Mouse (Mus musculus) E14TG2a.4 (cell line): ENCODE data around the gene Ifi207.
"Not testable (repeated sequence)": the region's sequence is repeated elsewhere in the genome, so short reads cannot be mapped to it uniquely, and the experiment has no call there.

ENCODE experiments used
- H3K27me3 ChIP-seq: 2 replicates; pipeline ENCODE4 v1.6.1; 2014; ENCODE audit warnings: low read length, control low read depth; ENCODE audit not compliant: insufficient read depth
- H3K36me3 ChIP-seq: 2 replicates; pipeline ENCODE4 v1.6.1; 2014; ENCODE audit warnings: low read length, control low read depth; ENCODE audit not compliant: insufficient read depth
- H3K4me1 ChIP-seq: replicated peaks from 2 replicates; pipeline ENCODE4 v1.6.1; 2014; ENCODE audit warnings: low read depth, low read length, control low read depth
- H3K4me3 ChIP-seq: replicated peaks from 2 replicates; pipeline ENCODE4 v1.5.1; 2014; ENCODE audit warnings: mild to moderate bottlenecking, low read length
- H3K9me3 ChIP-seq: 2 replicates; pipeline ENCODE4 v1.6.1; 2014; ENCODE audit warnings: low read length, control low read depth
- NANOG ChIP-seq: IDR thresholded peaks from 2 replicates; pipeline ENCODE4 v1.6.1; 2014; ENCODE audit warnings: borderline replicate concordance, low read length, mixed read lengths

Ifi207 gene

DNA sequence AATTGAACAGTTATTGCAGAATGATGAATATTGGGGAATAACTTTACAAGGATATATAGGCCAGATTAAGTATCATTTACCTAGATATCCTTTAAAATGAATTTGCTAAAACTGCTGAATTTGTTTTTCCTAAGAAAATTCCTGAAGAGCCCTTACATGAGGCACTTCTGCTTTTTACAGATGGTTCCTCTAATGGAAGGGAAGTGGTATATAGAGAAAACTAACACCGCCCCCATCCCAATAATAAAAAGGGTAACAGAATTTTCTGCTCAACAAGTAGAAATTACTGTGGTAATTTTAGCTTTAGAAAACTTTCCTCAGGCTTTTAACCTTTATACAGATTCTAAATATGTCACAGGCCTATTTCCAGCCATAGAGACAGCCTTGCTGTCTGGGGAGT, 47.3 kb downstream of the Ifi207 start:
- H3K4me1 ChIP-seq = no peaks in the 10 kb centered on the region
- TF ChIP-seq NANOG = no peak
- peaks cover 45% of the 10 kb centered on the region for H3K9me3 ChIP-seq
- no peak overlapping the region for H3K4me3 ChIP-seq
- no peaks in the 10 kb centered on the region for H3K27me3 ChIP-seq
- no peaks in the 10 kb centered on the region for H3K36me3 ChIP-seq

DNA sequence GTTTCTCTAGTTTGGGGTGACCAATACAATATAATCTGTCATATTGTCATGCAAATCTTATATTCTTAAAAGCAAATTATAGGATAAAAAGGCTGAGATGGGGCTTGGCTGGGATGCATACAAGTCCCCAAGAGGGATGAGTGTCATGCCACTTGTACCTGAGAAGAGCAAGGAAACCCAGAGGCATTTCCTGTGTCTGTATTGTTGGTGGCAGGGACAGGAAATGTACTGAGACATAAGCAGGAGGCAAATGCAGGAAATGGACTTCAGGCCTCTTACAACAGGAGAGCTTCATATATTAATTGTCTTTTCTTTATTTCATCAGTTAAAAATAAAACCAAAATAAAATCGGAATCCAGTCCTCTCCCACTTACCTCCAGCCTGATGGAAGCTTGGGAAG, 62.9 kb downstream of the Ifi207 start:
- H3K4me1 ChIP-seq, H3K4me3 ChIP-seq, H3K27me3 ChIP-seq, H3K36me3 ChIP-seq: not testable (repeated sequence)
- H3K9me3 ChIP-seq = peaks cover 41% of the 10 kb centered on the region

DNA sequence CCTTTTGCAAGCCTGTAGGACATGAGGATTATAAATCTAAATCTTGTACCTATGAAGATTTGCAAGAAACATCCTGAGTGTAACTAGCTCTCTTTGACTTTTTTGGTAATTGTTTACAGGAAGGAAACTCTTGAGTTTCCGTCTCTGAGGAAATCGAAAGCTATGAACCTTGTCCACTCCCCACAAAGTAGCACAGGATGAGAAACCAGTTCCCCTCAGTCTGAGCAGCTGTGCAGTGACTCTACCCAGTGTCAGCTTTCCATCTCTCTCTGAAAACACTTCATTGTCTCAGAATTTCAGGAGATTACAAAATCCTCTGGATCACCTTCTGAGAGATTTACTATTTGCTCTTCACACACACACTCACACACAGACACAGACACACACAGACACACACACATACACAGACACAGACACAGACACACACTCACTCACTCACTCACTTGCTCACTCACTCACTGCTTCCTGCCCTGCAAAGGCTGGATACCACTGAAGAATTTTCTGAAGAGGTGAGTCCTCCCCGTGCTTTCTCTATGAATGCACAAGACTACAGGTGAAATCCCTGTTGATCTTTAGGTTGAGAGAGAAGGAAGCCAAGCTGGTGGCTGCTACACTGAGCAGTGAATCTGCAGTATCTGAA, 68.0 kb downstream of the Ifi207 start, which contains the start of gene Ifi208:
Gene Ifi208, plus strand, starts transcription at position 218 of the 640 bp plus-strand sequence.
- H3K27me3 ChIP-seq, H3K4me1 ChIP-seq, H3K36me3 ChIP-seq, H3K9me3 ChIP-seq, H3K4me3 ChIP-seq: not testable (repeated sequence)
